Mouse (Mus musculus) heart, adult 2 months (tissue): ENCODE data around the gene Hoxd8.

Experiments
- CTCF ChIP-seq: fragments of 200-600 bp; IDR thresholded peaks from 2 replicates; pipeline ENCODE4 v1.8.1; 2022; ENCODE audit warnings: antibody characterized with exemption, mild to moderate bottlenecking, moderate library complexity
- EP300 ChIP-seq: fragments of 200-500 bp; IDR thresholded peaks from 2 replicates; pipeline ENCODE4 v1.6.1; 2011; ENCODE audit warnings: low read depth, low read length, control low read depth; ENCODE audit not compliant: insufficient read depth

GRCm38 (mm10) chr2:74668370-74669229, 35.8 kb upstream of the Hoxd8 start:
- no peak for TF ChIP-seq CTCF
- no peak for TF ChIP-seq EP300
